Mouse (Mus musculus): ENCODE results near the gene Sipa1l2. TPM values are rescaled to one million over a fixed set of nuclear protein-coding genes. Genes with fewer than 3 reads are reported as not detected.

Sipa1l2 gene
- polyA plus RNA-seq, 1 experiment = 6.5 TPM

GRCm38 (mm10) chr8:125502828-125503227 is 66.8 kb downstream of the Sipa1l2 start:
- no peaks in the 10 kb centered on the region for H3K36me3 ChIP-seq (ENCODE audit: control insufficient read depth, insufficient read depth)
- H3K27me3 ChIP-seq (ENCODE audit: control insufficient read depth, insufficient read depth, insufficient read length) = no peaks in the 10 kb centered on the region
- H3K79me3 ChIP-seq (ENCODE audit: low read depth) = no peaks in the 10 kb centered on the region
- TF ChIP-seq USF1 (IDR thresholded peaks at IDR 0.05; ENCODE audit: low read depth) = no peak
- no peak for TF ChIP-seq CEBPB (IDR thresholded peaks at IDR 0.05; ENCODE audit: low read depth)
- TF ChIP-seq MYOG (IDR thresholded peaks at IDR 0.05; ENCODE audit: control insufficient read depth, extremely low read depth, insufficient read length) = no peak
- TF ChIP-seq MAX (IDR thresholded peaks at IDR 0.05) = no peak
- no peak for TF ChIP-seq CTCF (IDR thresholded peaks at IDR 0.05; ENCODE audit: control insufficient read depth, insufficient read depth, insufficient read length)
- no peak for TF ChIP-seq MYOD1 (IDR thresholded peaks at IDR 0.05; ENCODE audit: control insufficient read depth, insufficient read length, low read depth)
- TF ChIP-seq FOSL1 (IDR thresholded peaks at IDR 0.05; ENCODE audit: insufficient read depth, low read length, poor library complexity, severe bottlenecking) = no peak
- H3K4me3 ChIP-seq (ENCODE audit: insufficient read depth, poor library complexity, severe bottlenecking) = no peak overlapping the region
- no peaks in the 10 kb centered on the region for H3K79me2 ChIP-seq (ENCODE audit: control insufficient read depth, insufficient read depth)
- H3ac ChIP-seq (ENCODE audit: control insufficient read depth, insufficient read length, low read depth) = no peak overlapping the region

- no peaks in the 10 kb centered on the region for H3K79me2 ChIP-seq (ENCODE audit: control insufficient read depth, insufficient read depth)
- no peak overlapping the region for H3ac ChIP-seq (ENCODE audit: control insufficient read depth, insufficient read length, low read depth)
- H3K79me3 ChIP-seq (ENCODE audit: low read depth) = no peaks in the 10 kb centered on the region
- no peaks in the 10 kb centered on the region for H3K27me3 ChIP-seq (ENCODE audit: control insufficient read depth, insufficient read depth, insufficient read length)
- no peaks in the 10 kb centered on the region for H3K36me3 ChIP-seq (ENCODE audit: control insufficient read depth, insufficient read depth)
- TF ChIP-seq CEBPB (IDR thresholded peaks at IDR 0.05; ENCODE audit: low read depth) (no peak), MYOD1 (IDR thresholded peaks at IDR 0.05; ENCODE audit: control insufficient read depth, insufficient read length, low read depth) (no peak), MYOG (IDR thresholded peaks at IDR 0.05; ENCODE audit: control insufficient read depth, extremely low read depth, insufficient read length) (no peak), MAX (IDR thresholded peaks at IDR 0.05) (no peak), CTCF (IDR thresholded peaks at IDR 0.05; ENCODE audit: control insufficient read depth, insufficient read depth, insufficient read length) (no peak), USF1 (IDR thresholded peaks at IDR 0.05; ENCODE audit: low read depth) (no peak)
- no peak overlapping the region for H3K4me3 ChIP-seq (ENCODE audit: insufficient read depth, poor library complexity, severe bottlenecking)
Measured at GRCm38 (mm10) chr8:125500005-125500404, 69.6 kb downstream of the Sipa1l2 start.

GRCm38 (mm10) chr8:125498508-125498907 is 71.1 kb downstream of the Sipa1l2 start:
- Histone ChIP-seq H3K79me3 (ENCODE audit: low read depth) (no peaks in the 10 kb centered on the region), H3ac (ENCODE audit: control insufficient read depth, insufficient read length, low read depth) (no peak overlapping the region), H3K4me3 (ENCODE audit: insufficient read depth, poor library complexity, severe bottlenecking) (no peak overlapping the region), H3K27me3 (ENCODE audit: control insufficient read depth, insufficient read depth, insufficient read length) (no peaks in the 10 kb centered on the region), H3K79me2 (ENCODE audit: control insufficient read depth, insufficient read depth) (no peaks in the 10 kb centered on the region), H3K36me3 (ENCODE audit: control insufficient read depth, insufficient read depth) (no peaks in the 10 kb centered on the region)
- no peak for TF ChIP-seq CEBPB (IDR thresholded peaks at IDR 0.05; ENCODE audit: low read depth)
- TF ChIP-seq MAX (IDR thresholded peaks at IDR 0.05) = no peak
- no peak for TF ChIP-seq MYOD1 (IDR thresholded peaks at IDR 0.05; ENCODE audit: control insufficient read depth, insufficient read length, low read depth)
- no peak for TF ChIP-seq MYOG (IDR thresholded peaks at IDR 0.05; ENCODE audit: control insufficient read depth, extremely low read depth, insufficient read length)
- TF ChIP-seq USF1 (IDR thresholded peaks at IDR 0.05; ENCODE audit: low read depth) = no peak
- TF ChIP-seq CTCF (IDR thresholded peaks at IDR 0.05; ENCODE audit: control insufficient read depth, insufficient read depth, insufficient read length) = no peak
- no peak for TF ChIP-seq FOSL1 (IDR thresholded peaks at IDR 0.05; ENCODE audit: insufficient read depth, low read length, poor library complexity, severe bottlenecking)

- Histone ChIP-seq H3K4me3 (ENCODE audit: insufficient read depth, poor library complexity, severe bottlenecking) (no peak overlapping the region), H3K79me2 (ENCODE audit: control insufficient read depth, insufficient read depth) (no peaks in the 10 kb centered on the region), H3ac (ENCODE audit: control insufficient read depth, insufficient read length, low read depth) (no peak overlapping the region), H3K79me3 (ENCODE audit: low read depth) (no peaks in the 10 kb centered on the region), H3K36me3 (ENCODE audit: control insufficient read depth, insufficient read depth) (no peaks in the 10 kb centered on the region), H3K27me3 (ENCODE audit: control insufficient read depth, insufficient read depth, insufficient read length) (no peaks in the 10 kb centered on the region)
- TF ChIP-seq CTCF (IDR thresholded peaks at IDR 0.05; ENCODE audit: control insufficient read depth, insufficient read depth, insufficient read length) = no peak
- no peak for TF ChIP-seq MYOD1 (IDR thresholded peaks at IDR 0.05; ENCODE audit: control insufficient read depth, insufficient read length, low read depth)
Measured at GRCm38 (mm10) chr8:125495545-125495944, 74.1 kb downstream of the Sipa1l2 start.

- Histone ChIP-seq H3K79me3 (ENCODE audit: low read depth) (no peaks in the 10 kb centered on the region), H3K27me3 (ENCODE audit: control insufficient read depth, insufficient read depth, insufficient read length) (no peaks in the 10 kb centered on the region), H3ac (ENCODE audit: control insufficient read depth, insufficient read length, low read depth) (no peak overlapping the region), H3K36me3 (ENCODE audit: control insufficient read depth, insufficient read depth) (no peaks in the 10 kb centered on the region), H3K79me2 (ENCODE audit: control insufficient read depth, insufficient read depth) (no peaks in the 10 kb centered on the region), H3K4me3 (ENCODE audit: insufficient read depth, poor library complexity, severe bottlenecking) (no peak overlapping the region)
- TF ChIP-seq USF1 (IDR thresholded peaks at IDR 0.05; ENCODE audit: low read depth) (no peak), MAX (IDR thresholded peaks at IDR 0.05) (no peak), MYOD1 (IDR thresholded peaks at IDR 0.05; ENCODE audit: control insufficient read depth, insufficient read length, low read depth) (no peak), FOSL1 (IDR thresholded peaks at IDR 0.05; ENCODE audit: insufficient read depth, low read length, poor library complexity, severe bottlenecking) (no peak), CTCF (IDR thresholded peaks at IDR 0.05; ENCODE audit: control insufficient read depth, insufficient read depth, insufficient read length) (no peak), CEBPB (IDR thresholded peaks at IDR 0.05; ENCODE audit: low read depth) (no peak), MYOG (IDR thresholded peaks at IDR 0.05; ENCODE audit: control insufficient read depth, extremely low read depth, insufficient read length) (no peak)
Measured at GRCm38 (mm10) chr8:125493254-125493815, 76.3 kb downstream of the Sipa1l2 start.

- Histone ChIP-seq H3K36me3 (ENCODE audit: control insufficient read depth, insufficient read depth) (no peaks in the 10 kb centered on the region), H3K79me3 (ENCODE audit: low read depth) (no peaks in the 10 kb centered on the region), H3K79me2 (ENCODE audit: control insufficient read depth, insufficient read depth) (no peaks in the 10 kb centered on the region), H3K4me3 (ENCODE audit: insufficient read depth, poor library complexity, severe bottlenecking) (no peak overlapping the region), H3K27me3 (ENCODE audit: control insufficient read depth, insufficient read depth, insufficient read length) (no peaks in the 10 kb centered on the region), H3ac (ENCODE audit: control insufficient read depth, insufficient read length, low read depth) (no peak overlapping the region)
- TF ChIP-seq MAX (IDR thresholded peaks at IDR 0.05) = no peak
- TF ChIP-seq FOSL1 (IDR thresholded peaks at IDR 0.05; ENCODE audit: insufficient read depth, low read length, poor library complexity, severe bottlenecking) = no peak
- no peak for TF ChIP-seq MYOD1 (IDR thresholded peaks at IDR 0.05; ENCODE audit: control insufficient read depth, insufficient read length, low read depth)
- TF ChIP-seq MYOG (IDR thresholded peaks at IDR 0.05; ENCODE audit: control insufficient read depth, extremely low read depth, insufficient read length) = no peak
- TF ChIP-seq CTCF (IDR thresholded peaks at IDR 0.05; ENCODE audit: control insufficient read depth, insufficient read depth, insufficient read length) = no peak
- no peak for TF ChIP-seq USF1 (IDR thresholded peaks at IDR 0.05; ENCODE audit: low read depth)
- TF ChIP-seq CEBPB (IDR thresholded peaks at IDR 0.05; ENCODE audit: low read depth) = no peak
Measured at GRCm38 (mm10) chr8:125492416-125492815, 77.2 kb downstream of the Sipa1l2 start.
